Mouse (Mus musculus) layer of hippocampus, adult 2 months (tissue): ENCODE data around the gene Tacc2. TPM values are rescaled to one million over a fixed set of nuclear protein-coding genes. Genes with fewer than 3 reads are reported as not detected.

Experiments used
- DNase-seq, 2 experiments: peaks; one replicate each; pipeline ENCODE4 v3.0.0; 2022; ENCODE audit warnings: low spot score in 2 of 2
- H3K27ac ChIP-seq: fragments of 200-600 bp; 2 replicates; pipeline ENCODE4 v1.8.1; 2022
- H3K4me3 ChIP-seq: fragments of 200-600 bp; 2 replicates; pipeline ENCODE4 v1.8.1; 2022; ENCODE audit warnings: mild to moderate bottlenecking
- CTCF ChIP-seq: fragments of 200-600 bp; conservative IDR thresholded peaks from 2 replicates; pipeline ENCODE4 v1.8.1; 2022; ENCODE audit warnings: antibody characterized with exemption, mild to moderate bottlenecking, moderate library complexity
- total RNA-seq, 2 experiments: library from RNA; stranded (reverse); gene quantifications; 2 replicates each; pipeline ENCODE4 v1.2.3; 2021

Tacc2 gene
- total RNA-seq, 2 experiments from 2014 or later = 79.5 to 82.0 TPM

GRCm38 (mm10) chr7:130716341-130716740, 139.1 kb downstream of the Tacc2 start:
- Histone ChIP-seq H3K4me3 (no peak overlapping the region), H3K27ac (no peak overlapping the region)
- no peak for TF ChIP-seq CTCF
- DNase-seq = no peak

GRCm38 (mm10) chr7:130716989-130717388, 139.8 kb downstream of the Tacc2 start:
- no peak overlapping the region for H3K4me3 ChIP-seq
- TF ChIP-seq CTCF = no peak
- DNase-seq = no peak

GRCm38 (mm10) chr7:130719931-130720598, 142.8 kb downstream of the Tacc2 start:
- no peak overlapping the region for H3K4me3 ChIP-seq
- TF ChIP-seq CTCF = no peak
- DNase-seq = no peak
- no peak overlapping the region; the same call in 1 of the 2 replicates for H3K27ac ChIP-seq

More at GRCm38 (mm10) chr7:130716989-130717388, 139.8 kb downstream of the Tacc2 start:
- H3K27ac ChIP-seq = no peak overlapping the region

- no peak for DNase-seq
- TF ChIP-seq CTCF = no peak
- no peak overlapping the region for H3K27ac ChIP-seq
- H3K4me3 ChIP-seq = no peak overlapping the region
These were observed 143.6 kb downstream of the Tacc2 start for GRCm38 (mm10) chr7:130720646-130721335.

GRCm38 (mm10) chr7:130726185-130726584, 148.9 kb downstream of the Tacc2 start:
- TF ChIP-seq CTCF = no peak
- no peak overlapping the region for H3K4me3 ChIP-seq
- DNase-seq = peak; percentile 57 to 79
- peak overlapping the region; percentile 83 for H3K27ac ChIP-seq

- Histone ChIP-seq H3K27ac (peak overlapping the region; percentile 83), H3K4me3 (no peak overlapping the region)
- no peak for DNase-seq
- no peak for TF ChIP-seq CTCF
These were observed 149.6 kb downstream of the Tacc2 start for GRCm38 (mm10) chr7:130726724-130727422.

GRCm38 (mm10) chr7:130727560-130727959, 150.3 kb downstream of the Tacc2 start:
- H3K27ac ChIP-seq = no peak overlapping the region; the same call in 1 of the 2 replicates
- TF ChIP-seq CTCF = no peak
- H3K4me3 ChIP-seq = no peak overlapping the region
- DNase-seq = no peak

- Histone ChIP-seq H3K27ac (peak overlapping the region; percentile 74), H3K4me3 (no peak overlapping the region)
- DNase-seq = no peak
- TF ChIP-seq CTCF = no peak
These were observed 154.6 kb downstream of the Tacc2 start for GRCm38 (mm10) chr7:130731792-130732191.

- TF ChIP-seq CTCF = no peak
- Histone ChIP-seq H3K27ac (peak overlapping the region; percentile 74), H3K4me3 (no peak overlapping the region)
- DNase-seq = no peak
These were observed 155.7 kb downstream of the Tacc2 start for GRCm38 (mm10) chr7:130732908-130733307.

- no peak for TF ChIP-seq CTCF
- DNase-seq = no peak
- no peak overlapping the region for H3K27ac ChIP-seq
- H3K4me3 ChIP-seq = no peak overlapping the region
These were observed 156.2 kb downstream of the Tacc2 start for GRCm38 (mm10) chr7:130733423-130733822.

- Histone ChIP-seq H3K27ac (no peak overlapping the region), H3K4me3 (no peak overlapping the region)
- DNase-seq = no peak
- peak; percentile 82 for TF ChIP-seq CTCF
These were observed 157.1 kb downstream of the Tacc2 start for GRCm38 (mm10) chr7:130734195-130734787.

- H3K4me3 ChIP-seq = no peak overlapping the region
- no peak for DNase-seq
- H3K27ac ChIP-seq = no peak overlapping the region
- peak; percentile 61 for TF ChIP-seq CTCF
These were observed 163.9 kb downstream of the Tacc2 start for GRCm38 (mm10) chr7:130741099-130741498.
